Mouse (Mus musculus): ENCODE data around the gene Rab7.

- peak; percentile 19; the same call in 1 of the 2 replicates for TF ChIP-seq CTCF (conservative IDR thresholded peaks at IDR 0.05; ENCODE audit: insufficient read depth, insufficient read length, low read depth, low read length)
- TF ChIP-seq POLR2A (IDR thresholded peaks at IDR 0.05; ENCODE audit: low read depth, low read length), result no peak
Measured at GRCm38 (mm10) chr6:87980374-87981029, 64.6 kb downstream of the Rab7 start.

Measured in kidney, adult 2 months (tissue).